Mouse (Mus musculus): ENCODE measurements around the gene Cyb5r4. TPM values are rescaled to one million over a fixed set of nuclear protein-coding genes. Genes with fewer than 3 reads are reported as not detected.

The Cyb5r4 gene
- polyA plus RNA-seq, 1 experiment = 15.7 TPM

DNA sequence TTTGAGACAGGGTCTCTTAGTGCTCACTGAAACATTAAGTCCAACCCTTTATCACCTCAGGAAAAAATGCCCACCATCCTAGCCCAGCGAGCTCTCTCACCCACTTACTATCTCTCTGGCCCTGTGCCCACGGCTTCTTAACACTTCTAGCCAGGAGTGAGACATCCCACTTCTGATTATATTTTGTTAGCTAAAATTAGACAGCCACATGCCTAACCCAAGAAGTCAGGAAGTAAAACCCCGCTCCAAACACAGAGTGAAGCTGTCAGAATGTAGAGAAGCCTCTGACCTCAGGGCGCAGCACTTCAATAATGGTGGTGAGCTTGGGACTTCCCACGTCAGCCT, 16.4 kb upstream of the Cyb5r4 start:
- TF ChIP-seq GATA1 (IDR thresholded peaks at IDR 0.05; ENCODE audit: low read length) = no peak

DNA sequence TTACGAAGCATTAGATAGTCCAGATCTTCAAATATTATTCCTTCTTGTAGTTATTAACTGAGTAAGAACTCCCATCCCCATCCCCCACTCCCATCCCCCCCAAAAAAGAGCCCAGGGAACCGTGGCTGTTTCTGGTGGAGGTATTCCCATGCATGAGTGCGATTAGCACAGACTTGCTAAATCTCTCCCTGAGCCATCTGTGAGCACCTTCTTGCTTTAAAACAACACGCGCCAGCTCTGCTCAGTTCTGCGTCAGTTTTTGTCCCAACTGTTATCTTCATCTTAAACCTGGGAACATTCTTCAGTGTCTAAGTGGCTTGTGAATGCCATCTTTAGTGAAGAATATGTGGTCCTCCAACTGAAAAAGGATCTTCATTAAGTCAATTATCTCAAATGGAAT, 13.3 kb upstream of the Cyb5r4 start:
- no peak for TF ChIP-seq GATA1 (IDR thresholded peaks at IDR 0.05; ENCODE audit: low read length)

DNA sequence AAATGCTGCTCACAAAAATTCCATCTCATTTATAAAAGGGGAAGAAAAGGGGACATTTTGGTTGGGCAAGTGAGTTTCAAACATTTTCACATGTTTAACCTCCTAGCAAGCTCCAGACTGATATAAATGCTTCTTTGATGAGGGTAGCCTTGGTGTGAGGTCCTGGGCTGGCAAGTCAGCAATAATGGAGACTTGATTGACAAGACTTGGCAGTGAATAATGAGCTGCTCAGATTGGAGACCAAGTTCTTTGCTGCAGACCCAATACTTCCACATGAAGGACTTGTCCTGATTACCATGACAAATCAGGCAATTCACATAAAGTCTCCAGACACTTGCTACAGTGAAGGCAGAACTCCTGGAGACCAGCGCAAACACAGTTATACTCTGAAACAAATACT, 12.9 kb upstream of the Cyb5r4 start:
- TF ChIP-seq GATA1 (IDR thresholded peaks at IDR 0.05; ENCODE audit: low read length) = no peak

DNA sequence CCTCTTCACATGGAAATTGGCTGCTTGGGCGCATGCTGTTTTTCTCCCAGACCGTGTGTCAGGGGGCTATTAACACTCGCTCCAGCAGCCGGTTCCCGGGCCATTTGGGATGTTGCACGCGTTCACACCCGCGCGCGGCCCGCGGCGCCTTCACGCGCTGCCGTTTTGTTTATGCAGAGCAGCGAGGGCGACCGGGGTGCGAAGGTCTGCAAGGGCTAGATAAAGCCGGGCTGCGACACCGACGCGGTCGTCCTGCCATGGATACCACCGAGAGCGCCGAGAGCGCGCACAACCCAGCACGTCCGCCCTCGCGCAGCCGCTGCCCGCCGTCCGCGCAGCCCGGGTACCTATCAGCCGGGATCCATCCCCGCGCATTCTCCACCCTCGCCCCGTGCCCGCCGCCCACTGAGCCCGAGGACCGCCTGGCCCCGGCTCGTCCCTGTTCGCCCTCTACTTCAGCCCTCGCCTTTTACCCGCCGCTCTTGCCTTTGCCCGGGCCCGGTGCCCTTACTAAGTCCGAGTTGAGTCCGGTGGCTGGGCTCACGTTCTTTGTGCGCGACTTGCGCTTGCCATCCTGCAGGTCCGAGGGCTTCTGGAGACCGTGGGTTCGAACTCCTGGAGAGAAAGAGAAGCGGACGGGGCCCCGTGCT, 6.4 kb upstream of the Cyb5r4 start, which contains the start of gene Ripply2:
TSS of gene Ripply2 (plus strand) at position 250 of the 650 bp plus-strand sequence.
- TF ChIP-seq GATA1 (IDR thresholded peaks at IDR 0.05; ENCODE audit: low read length) = no peak

DNA sequence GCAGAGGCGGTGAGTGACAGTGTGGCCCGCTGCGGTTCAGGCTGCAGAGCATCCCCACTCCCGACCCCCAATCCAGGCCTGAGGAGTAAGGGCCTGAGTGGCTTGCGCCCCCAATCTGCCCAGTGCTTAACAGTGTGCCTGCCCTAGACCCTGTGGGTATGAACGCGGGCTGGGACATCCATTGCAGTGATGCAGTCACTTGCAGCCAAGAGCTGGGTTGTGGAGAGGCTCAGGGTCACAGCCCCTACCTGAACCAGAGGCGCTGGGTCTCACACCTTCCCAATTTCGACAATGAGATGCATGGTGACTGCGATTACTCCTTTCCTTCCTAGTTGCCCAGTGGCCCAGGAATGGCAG, 5.9 kb upstream of the Cyb5r4 start:
- no peak for TF ChIP-seq GATA1 (IDR thresholded peaks at IDR 0.05; ENCODE audit: low read length)

DNA sequence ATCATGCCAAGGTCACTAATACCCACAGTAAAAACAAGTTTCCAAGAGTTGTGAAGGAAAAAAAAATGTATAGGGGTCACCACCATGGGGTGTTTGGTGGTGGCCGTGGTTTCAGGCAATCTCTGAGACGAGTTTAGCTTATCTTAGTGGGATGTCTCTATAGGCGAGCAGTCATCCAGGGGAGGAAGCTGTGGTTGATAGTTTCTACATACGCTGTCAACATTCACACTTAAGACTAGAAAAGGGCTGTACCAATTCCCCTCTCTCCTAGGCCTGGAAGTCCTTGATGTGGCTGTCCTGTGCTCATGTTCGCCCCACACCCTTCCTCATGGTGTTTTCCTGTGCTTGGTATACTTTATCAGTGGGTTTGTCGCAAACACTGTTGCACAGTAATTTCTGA, 4.0 kb downstream of the Cyb5r4 start:
- TF ChIP-seq GATA1 (IDR thresholded peaks at IDR 0.05; ENCODE audit: low read length) = no peak

DNA sequence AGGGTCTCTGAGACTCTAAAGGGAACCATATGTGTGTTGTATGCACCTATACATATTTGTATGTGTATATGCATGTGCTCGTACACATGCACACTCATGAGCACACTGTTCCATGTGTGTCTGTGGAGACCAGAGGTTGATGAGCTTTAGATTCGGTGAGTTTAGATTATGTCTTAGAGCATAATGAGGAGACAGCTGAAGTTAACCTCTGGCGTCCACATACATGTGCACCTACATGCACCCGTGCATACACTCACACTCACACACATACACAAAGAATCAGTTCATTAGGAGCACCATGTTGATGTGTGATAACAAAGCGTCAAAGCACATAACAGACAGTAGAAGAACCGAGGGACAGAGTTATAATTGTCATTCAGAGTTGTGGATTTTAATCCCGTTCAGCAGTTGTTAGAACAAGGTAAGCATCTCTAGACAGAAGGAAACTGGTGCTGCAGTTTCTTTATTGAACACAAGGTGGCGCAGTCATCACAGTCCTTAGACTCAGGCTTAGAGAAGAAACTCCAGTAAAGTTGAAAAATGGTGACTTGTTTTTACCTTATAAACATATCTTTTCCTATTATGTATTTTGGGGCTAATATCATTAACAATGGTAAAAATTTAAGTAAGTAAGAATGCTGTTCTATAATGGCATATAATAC, 5.7 kb downstream of the Cyb5r4 start:
- TF ChIP-seq GATA1 (IDR thresholded peaks at IDR 0.05; ENCODE audit: low read length) = no peak

DNA sequence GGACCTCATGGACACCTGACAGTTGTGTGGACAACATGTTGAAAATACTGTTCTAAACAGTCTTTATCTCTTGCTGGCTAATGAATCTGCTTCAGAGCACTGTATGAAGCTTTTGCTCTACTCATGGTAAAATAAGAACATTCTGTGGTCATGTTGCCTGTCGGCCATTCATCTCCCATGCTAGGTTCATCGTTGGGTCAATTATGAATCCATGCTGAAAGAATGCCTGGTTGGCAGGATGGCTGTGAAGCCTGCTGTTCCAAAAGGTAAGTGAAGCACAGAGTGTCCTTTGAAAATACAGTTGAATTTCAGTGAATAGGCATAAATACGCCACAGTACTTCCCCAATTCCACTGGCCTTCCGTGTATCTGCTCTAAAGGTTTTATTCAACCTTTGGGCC, 10.4 kb downstream of the Cyb5r4 start:
- no peak for TF ChIP-seq GATA1 (IDR thresholded peaks at IDR 0.05; ENCODE audit: low read length)

DNA sequence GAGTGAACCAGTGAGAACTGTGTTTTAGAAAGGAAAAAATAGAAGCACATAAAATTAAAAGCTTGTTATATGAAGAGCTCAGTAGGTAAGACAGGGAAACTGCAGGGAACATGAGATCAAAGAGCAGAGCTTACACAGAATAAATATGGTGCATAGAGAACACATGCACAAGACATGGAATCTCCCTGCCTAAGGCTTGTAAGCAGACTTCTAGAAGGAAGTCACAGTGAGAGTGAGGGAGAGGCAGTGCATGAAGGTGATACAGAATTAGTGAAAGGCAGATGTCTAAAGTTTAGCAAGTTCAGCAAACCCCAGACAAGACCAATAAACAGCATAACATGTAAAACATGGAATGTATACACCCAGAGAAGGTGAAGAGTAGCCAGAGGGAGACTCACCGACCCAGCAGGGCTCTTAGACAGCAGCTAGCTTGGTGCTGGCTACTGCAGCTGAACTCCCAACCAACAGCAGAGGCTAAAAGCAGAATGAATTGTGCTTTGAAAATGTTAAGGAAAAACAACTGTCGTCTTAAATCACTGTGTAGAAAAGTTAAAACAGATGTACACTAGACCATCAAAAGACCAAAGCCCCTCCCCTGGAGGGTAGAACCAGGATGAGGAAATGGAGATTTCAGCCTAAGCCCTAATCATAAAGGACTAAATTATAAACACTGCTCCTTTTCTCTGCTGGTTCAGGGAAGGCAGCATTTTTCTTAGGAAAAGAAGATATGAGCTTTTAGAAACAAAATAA, 13.2 kb downstream of the Cyb5r4 start:
- TF ChIP-seq GATA1 (IDR thresholded peaks at IDR 0.05; ENCODE audit: low read length) = no peak

DNA sequence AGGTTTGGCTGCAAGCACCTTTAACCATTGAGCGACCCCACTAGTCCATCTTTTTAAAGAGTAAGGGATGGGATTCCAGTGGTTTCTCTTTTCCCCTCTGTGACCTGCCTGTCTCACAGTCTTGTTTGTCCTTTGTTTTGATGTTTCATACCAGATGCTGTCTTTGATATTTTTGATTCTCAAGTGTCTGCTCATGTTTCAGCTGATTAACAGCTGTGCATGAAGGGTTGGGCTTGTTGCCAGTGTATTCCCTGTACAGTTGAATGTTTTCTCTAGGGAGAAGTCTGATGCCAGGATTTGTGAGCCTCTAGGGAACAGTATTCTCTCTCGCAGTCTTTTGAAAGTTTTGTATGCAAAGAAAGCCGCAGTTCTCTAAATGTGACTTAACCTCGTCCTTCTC, 27.6 kb downstream of the Cyb5r4 start:
- no peak for TF ChIP-seq GATA1 (IDR thresholded peaks at IDR 0.05; ENCODE audit: low read length)

DNA sequence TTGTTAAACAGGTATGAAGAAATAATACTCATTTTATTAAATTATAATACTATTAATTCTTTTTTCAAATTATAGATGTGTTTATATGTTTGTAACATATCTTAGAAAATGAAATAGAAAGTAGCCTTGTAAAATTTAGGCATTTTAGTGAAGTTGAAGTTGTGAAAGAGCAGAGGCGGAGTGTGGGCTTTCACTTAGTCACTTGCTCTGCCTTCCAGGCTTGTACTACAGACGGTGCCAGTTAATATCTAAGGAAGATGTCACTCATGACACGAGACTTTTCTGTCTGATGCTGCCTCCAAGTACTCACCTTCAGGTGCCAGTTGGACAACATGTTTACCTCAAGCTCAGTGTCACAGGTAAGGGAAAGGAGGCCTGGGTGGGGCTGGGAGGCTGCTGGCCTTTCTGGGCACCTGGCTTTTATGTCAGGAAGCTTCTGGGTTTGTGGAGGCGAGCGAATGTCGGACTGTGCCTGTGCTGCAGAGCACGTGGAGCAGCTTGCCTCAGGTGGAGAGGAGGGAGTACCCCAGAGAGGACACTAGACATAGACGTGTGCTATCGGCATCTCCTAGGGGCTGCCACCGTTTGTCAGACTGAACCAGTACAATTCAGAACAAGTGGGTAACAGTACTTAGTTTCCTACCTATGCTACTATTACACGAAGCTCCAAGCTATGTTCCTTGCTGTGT, 33.9 kb downstream of the Cyb5r4 start:
- TF ChIP-seq GATA1 (IDR thresholded peaks at IDR 0.05; ENCODE audit: low read length) = no peak

DNA sequence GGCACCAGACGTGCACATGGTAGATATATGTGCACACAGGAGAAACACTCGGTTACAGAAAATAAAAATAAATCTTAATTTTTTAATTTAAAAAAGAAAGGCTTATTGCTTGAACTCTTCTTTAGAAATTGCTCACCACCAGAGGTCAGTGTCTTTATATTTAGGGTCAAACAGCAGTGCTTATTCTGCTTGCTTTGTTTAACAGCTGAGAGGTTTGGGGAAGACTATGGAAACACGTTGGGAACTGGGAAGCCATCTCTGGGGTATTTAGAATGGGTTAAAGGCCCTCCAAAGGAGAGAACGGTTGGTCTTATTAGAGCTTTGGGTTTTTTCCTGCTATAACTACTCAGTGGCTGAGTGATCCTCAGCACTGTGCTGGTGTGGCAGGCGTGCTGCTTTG, 40.5 kb downstream of the Cyb5r4 start:
- TF ChIP-seq GATA1 (IDR thresholded peaks at IDR 0.05; ENCODE audit: low read length) = no peak

DNA sequence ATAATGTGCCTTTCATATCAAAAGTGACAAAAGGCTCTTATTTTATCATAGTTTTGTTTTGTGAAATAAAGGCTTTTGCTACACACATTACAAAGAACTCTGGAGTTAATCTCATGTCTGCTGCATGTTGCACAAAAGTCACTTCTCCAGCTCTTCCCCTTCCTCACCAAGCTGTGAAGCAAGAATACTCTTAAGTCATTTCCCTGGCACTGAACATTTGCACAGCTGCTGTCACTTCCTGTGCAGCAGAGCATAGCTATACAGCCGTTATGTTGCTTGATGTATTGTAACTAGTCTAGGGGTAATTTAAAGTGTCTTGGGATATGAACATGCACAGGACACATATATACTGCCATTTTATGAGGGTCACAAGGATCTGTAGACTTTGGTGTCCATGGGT, 46.3 kb downstream of the Cyb5r4 start:
- TF ChIP-seq GATA1 (IDR thresholded peaks at IDR 0.05; ENCODE audit: low read length) = no peak

DNA sequence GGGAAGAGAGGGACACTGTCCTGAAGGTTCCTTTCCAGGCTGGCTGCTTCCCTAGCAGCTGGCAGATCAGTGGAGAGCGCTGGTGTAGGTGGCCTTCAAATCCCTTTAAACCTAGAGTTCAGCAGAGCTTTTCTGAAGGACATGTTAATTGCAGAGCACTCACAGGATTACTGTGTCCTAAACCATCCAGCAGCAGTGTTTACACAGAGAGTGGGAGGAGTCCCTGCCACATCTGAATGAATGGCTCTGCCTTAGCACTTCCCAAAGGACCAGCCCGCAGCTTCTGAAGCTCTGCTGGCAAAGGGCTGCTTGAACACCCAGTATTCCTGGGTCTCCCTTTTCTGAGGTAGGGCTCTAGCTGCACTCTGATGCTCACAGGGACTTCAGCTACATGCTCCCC, 56.1 kb downstream of the Cyb5r4 start:
- no peak for TF ChIP-seq GATA1 (IDR thresholded peaks at IDR 0.05; ENCODE audit: low read length)

DNA sequence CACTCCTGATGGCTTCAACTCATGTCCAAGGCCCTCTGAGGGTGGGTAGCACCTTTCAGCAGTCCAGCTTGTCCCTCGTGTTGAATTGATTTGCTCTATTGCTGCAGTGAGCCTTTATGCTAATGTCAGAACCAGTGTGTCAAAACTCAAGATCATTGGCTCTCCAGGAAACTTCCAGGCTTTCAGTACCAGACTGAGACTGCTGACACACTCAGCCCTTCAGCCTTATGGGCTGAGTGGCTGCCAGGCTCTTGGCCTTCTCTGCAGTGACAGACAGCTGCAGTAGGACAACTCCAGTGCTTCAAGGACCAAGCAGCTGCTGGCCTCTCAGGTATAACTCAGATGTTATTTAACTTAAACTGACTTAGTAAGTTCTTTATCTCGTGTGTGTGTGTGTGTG, 57.7 kb downstream of the Cyb5r4 start:
- no peak for TF ChIP-seq GATA1 (IDR thresholded peaks at IDR 0.05; ENCODE audit: low read length)

DNA sequence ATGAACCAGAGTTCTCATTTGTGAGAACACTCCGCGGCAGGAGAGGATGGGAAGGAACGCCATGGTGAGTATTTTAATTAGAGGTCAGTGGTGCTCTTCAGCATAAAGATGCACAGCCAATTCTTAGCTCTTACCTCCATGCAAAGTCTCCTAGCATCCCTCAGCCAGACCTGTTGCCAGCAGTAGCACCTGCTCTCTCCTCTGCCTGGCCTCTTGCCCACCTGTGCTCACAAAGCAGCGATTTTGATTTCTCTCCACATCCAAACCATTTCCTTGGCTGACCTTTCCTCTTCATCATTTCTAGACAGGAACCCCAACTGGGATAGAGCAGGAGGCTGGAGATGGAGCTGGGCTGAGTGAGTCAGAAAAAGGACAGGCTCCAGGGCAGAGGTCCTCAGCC, 65.2 kb downstream of the Cyb5r4 start:
- no peak for TF ChIP-seq GATA1 (IDR thresholded peaks at IDR 0.05; ENCODE audit: low read length)

All from G1E-ER4 (cell line).